Mouse (Mus musculus) heart, adult 2 months (tissue): ENCODE results near the gene Tpt1. TPM values are rescaled to one million over a fixed set of nuclear protein-coding genes. Genes with fewer than 3 reads are reported as not detected.
"Not testable (repeated sequence)": the region's sequence is repeated elsewhere in the genome, so short reads cannot be mapped to it uniquely, and the experiment has no call there.

Source experiments
- DNase-seq, 2 experiments: peaks; one replicate each; pipeline ENCODE4 v3.0.0; 2021
- H3K27ac ChIP-seq: fragments of 200-600 bp; 2 replicates; pipeline ENCODE4 v1.8.1; 2022
- H3K27me3 ChIP-seq: fragments of 200-500 bp; 2 replicates; pipeline ENCODE4 v1.6.1; 2012; ENCODE audit warnings: mild to moderate bottlenecking, low read length, inconsistent platforms, mixed read lengths; ENCODE audit not compliant: control insufficient read depth, insufficient read depth
- H3K36me3 ChIP-seq: fragments of 200-500 bp; 2 replicates; pipeline ENCODE4 v1.6.1; 2012; ENCODE audit warnings: low read length, inconsistent platforms; ENCODE audit not compliant: control insufficient read depth, insufficient read depth
- H3K4me1 ChIP-seq: fragments of 200-500 bp; 2 replicates; pipeline ENCODE4 v1.6.1; 2011; ENCODE audit warnings: low read length; ENCODE audit not compliant: control insufficient read depth, insufficient read depth
- H3K4me3 ChIP-seq: fragments of 200-600 bp; 2 replicates; pipeline ENCODE4 v1.8.1; 2022
- H3K79me2 ChIP-seq: fragments of 200-500 bp; replicated peaks from 2 replicates; pipeline ENCODE4 v1.6.1; 2012; ENCODE audit warnings: mild to moderate bottlenecking, inconsistent platforms, low read length, moderate library complexity, mixed read lengths; ENCODE audit not compliant: control insufficient read depth, insufficient read depth
- H3K9ac ChIP-seq: fragments of 200-500 bp; 2 replicates; pipeline ENCODE4 v1.6.1; 2012; ENCODE audit warnings: low read depth, mild to moderate bottlenecking, control low read depth, inconsistent platforms, low read length, mixed read lengths
- CTCF ChIP-seq: fragments of 200-600 bp; IDR thresholded peaks from 2 replicates; pipeline ENCODE4 v1.8.1; 2022; ENCODE audit warnings: antibody characterized with exemption, mild to moderate bottlenecking, moderate library complexity
- EP300 ChIP-seq: fragments of 200-500 bp; IDR thresholded peaks from 2 replicates; pipeline ENCODE4 v1.6.1; 2011; ENCODE audit warnings: low read depth, low read length, control low read depth; ENCODE audit not compliant: insufficient read depth
- POLR2A ChIP-seq: fragments of 200-500 bp; IDR thresholded peaks from 2 replicates; pipeline ENCODE4 v1.6.1; 2011; ENCODE audit warnings: mild to moderate bottlenecking, low read depth, low read length, control low read depth; ENCODE audit not compliant: insufficient read depth
- WGBS: fragments of 180-500 bp; shearing (Covaris S2); methylation state at CpG from one replicate; pipeline ENCODE4 v1.1.7; 2018; 5-methylcytosine and 5-hydroxymethylcytosine counted together
- intact Hi-C: fragments of 180-260 bp; cut with DNase I; formaldehyde crosslinking; loops from one replicate; pipeline ENCODE4 v1.15.1; 2025
- polyA plus RNA-seq: library from polyadenylated mRNA; depleted of rRNA; stranded (reverse); fragments of >200 nt; gene quantifications from 2 replicates; pipeline ENCODE4 v1.2.3, GENCODE M21; 2012
- total RNA-seq, 2 experiments: library from RNA; stranded (reverse); gene quantifications; 2 replicates each; pipeline ENCODE4 v1.2.3; 2021

The Tpt1 gene
- total and polyA plus RNA-seq, 3 experiments: 1,026 to 3,343 (median 2,957) TPM

DNA sequence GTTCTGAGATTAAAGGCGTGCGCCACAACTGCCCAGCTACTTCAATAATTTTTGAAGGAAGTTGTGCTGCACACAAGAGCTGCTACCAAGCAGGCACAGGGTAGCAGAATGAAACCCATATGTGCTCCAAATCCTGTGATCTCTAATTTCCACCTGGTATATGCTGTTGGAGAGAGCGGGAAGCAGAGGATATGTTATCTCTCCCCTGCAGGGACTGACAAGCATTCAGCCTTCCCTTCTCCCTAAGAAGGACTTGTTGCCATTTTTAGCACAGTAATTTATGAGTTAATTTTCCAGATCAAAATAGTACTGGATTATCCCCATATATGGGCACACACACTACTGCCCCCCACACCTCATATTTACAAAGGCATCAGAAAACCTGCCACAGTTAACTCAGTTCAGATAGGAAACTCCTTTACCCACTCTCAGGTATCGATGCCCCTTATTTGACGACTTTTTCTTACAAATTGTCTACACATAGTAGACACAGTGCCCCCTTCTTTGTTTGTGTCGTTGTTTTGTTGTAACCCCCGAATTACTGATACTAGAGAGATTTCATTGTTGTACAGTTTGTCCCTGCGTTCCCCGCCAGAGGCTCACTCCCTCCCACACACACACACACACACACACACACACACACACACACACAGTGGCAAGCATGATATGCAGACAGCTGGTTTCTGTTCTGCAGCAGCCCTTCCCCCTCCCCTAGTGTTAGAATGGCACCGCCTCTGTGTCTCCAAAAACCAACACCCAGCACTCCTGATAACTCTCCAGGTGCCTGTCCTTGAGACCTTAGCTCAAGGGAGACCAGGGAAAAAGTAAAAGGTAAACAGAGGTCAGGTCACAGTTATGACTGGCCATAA, 7.6 kb upstream of the Tpt1 start:
- intact Hi-C loops: no loop called here
- H3K79me2 ChIP-seq: no peaks in the 10 kb centered on the region
- H3K27ac ChIP-seq: no peak overlapping the region
- TF ChIP-seq CTCF (no peak), POLR2A (no peak), EP300 (peak; percentile 88)
- DNase-seq: peak; percentile 41 to 52
- H3K27me3 ChIP-seq: no peaks in the 10 kb centered on the region
- 0 out of 2 replicates have a peak overlapping the region, but pooled peaks have one; percentile 1 for H3K9ac ChIP-seq
- H3K36me3 ChIP-seq: no peaks in the 10 kb centered on the region
- 26% methylated on average over 10 of the region's 10 CpGs for WGBS
- H3K4me3 ChIP-seq: no peak overlapping the region
- H3K4me1 ChIP-seq: peaks cover 4% of the 10 kb centered on the region

DNA sequence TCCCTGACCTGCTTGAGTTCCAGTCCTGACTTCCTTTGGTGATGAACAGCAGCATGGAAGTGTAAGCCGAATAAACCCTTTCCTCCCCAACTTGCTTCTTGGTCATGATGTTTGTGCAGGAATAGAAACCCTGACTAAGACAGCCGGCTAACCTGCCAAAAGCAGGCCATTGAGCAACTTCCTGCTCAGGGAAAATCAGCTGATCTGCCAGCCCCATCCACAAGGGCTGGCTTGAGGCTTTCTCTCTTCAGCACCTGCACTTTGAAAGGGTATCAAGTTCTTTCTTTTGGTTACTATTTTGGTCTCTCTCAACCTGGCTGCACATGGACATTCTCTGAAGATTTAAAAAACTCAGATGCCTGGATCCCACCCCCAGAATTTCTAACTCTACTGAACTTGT, 3.1 kb upstream of the Tpt1 start:
- DNase-seq: peak in 1 of 2 experiments; percentile 47
- H3K36me3 ChIP-seq, H3K79me2 ChIP-seq, H3K27me3 ChIP-seq, H3K4me1 ChIP-seq, H3K4me3 ChIP-seq, H3K9ac ChIP-seq, intact Hi-C loops: not testable (repeated sequence)
- whole genome bisulfite sequencing: 34% methylated on average over 2 of the region's 2 CpGs
- peak overlapping the region; percentile 31; the same call in 1 of the 2 replicates for H3K27ac ChIP-seq

DNA sequence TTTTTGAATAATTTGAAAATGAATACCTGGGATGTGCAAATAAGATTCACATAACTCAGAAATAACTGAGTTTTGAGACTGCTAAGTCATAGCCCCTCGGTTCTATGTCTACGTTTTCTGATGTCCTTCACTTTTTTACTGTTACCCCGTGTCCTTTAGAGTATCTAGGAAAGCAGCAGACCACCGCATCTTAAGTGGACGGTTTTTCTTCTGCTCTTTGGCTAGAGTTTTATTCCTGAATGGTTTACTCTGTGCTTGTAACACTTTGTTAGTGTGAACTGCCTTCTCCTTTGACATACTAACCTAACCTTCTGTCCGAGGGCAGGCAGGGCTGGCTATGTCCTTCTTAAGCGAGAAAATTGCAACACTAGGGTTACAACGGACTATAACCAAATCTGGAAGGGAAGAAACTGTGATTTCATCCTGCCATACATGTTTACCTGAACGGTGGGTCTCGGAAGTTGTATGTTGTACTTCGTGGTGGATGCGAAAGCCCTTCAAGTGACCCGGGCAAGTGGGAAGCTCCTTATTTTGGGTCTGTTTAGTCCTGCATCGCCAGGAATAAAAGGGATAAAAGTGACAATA, 690 bp upstream of the Tpt1 start:
- Histone ChIP-seq H3K4me1 (peaks cover 6% of the 10 kb centered on the region), H3K79me2 (no peaks in the 10 kb centered on the region), H3K27me3 (no peaks in the 10 kb centered on the region), H3K4me3 (peak overlapping the region; percentile 70), H3K27ac (peak overlapping the region; percentile 100), H3K36me3 (peaks cover 27% of the 10 kb centered on the region), H3K9ac (peak overlapping the region; percentile 89)
- no peak for DNase-seq
- WGBS: 4% methylated on average over 14 of the region's 14 CpGs
- no peak for TF ChIP-seq POLR2A
- no peak for TF ChIP-seq EP300
- TF ChIP-seq CTCF: no peak
- intact Hi-C loops: loop anchor here (1.0 kb wide), 1 partner anchor 9 kb away; no protein-coding TSS in a partner anchor

DNA sequence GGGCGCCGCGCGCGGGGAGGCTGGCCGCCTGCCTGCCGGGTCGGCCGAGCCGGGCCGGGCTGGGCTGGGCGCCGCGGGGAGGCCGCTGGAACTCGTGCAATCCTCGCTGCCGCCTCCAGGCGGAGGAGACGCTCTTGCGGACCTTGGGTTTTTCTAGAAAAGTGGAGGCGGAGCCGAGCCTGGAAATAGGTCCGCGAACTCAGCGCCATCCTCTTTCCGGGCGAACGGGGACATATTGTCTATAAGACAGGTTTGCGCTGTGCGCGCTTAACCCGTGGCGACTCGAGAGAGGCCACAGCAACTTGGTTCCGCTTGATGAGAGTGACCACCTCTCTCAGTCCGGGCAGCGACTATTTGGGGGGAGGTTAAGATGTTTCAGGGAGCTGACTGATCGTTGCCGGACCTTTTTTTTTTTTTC, 814 bp downstream of the Tpt1 start:
- H3K27ac ChIP-seq: peak overlapping the region; percentile 100
- peaks cover 32% of the 10 kb centered on the region for H3K36me3 ChIP-seq
- H3K4me3 ChIP-seq: peak overlapping the region; percentile 70
- DNase-seq: peak; percentile 92 to 94
- under 1% methylated on average over 40 of the region's 40 CpGs for WGBS
- TF ChIP-seq CTCF (peak; percentile 77), EP300 (peak; percentile 56; the same call in 1 of the 2 replicates), POLR2A (no peak)
- no peaks in the 10 kb centered on the region for H3K79me2 ChIP-seq
- H3K4me1 ChIP-seq: peaks cover 6% of the 10 kb centered on the region
- no peaks in the 10 kb centered on the region for H3K27me3 ChIP-seq
- peak overlapping the region; percentile 94 for H3K9ac ChIP-seq
- intact Hi-C loops: loop anchor here (1.0 kb wide), 1 partner anchor 18 kb away; no protein-coding TSS in a partner anchor

DNA sequence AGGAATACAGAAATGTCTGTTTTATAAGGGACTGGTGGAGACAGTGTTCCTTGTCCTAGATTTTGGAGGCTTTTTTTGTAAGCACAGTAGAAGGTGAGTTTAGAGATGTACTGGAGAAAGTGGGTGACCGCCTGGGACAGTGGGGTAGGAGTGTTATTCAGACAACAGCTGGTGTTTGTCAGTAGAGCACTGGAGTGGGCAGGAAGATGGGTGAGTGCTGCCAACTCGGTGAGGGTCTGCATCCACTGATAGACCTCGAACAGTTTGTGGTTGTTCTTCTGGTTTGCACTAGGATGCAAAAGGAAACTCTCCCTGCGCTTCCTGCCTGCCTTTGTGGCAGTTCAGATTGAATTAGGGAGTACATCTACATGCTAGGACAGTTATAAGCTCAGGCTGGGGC, 2.8 kb downstream of the Tpt1 start:
- Histone ChIP-seq H3K4me3 (no peak overlapping the region; the same call in 1 of the 2 replicates), H3K4me1 (peaks cover 6% of the 10 kb centered on the region), H3K79me2 (no peaks in the 10 kb centered on the region), H3K36me3 (peaks cover 32% of the 10 kb centered on the region), H3K27ac (no peak overlapping the region), H3K9ac (no peak overlapping the region), H3K27me3 (no peaks in the 10 kb centered on the region)
- intact Hi-C loops: no loop called here
- 45% methylated on average over 4 of the region's 4 CpGs for WGBS
- no peak for DNase-seq
- no peak for TF ChIP-seq EP300
- no peak for TF ChIP-seq POLR2A
- TF ChIP-seq CTCF: no peak

DNA sequence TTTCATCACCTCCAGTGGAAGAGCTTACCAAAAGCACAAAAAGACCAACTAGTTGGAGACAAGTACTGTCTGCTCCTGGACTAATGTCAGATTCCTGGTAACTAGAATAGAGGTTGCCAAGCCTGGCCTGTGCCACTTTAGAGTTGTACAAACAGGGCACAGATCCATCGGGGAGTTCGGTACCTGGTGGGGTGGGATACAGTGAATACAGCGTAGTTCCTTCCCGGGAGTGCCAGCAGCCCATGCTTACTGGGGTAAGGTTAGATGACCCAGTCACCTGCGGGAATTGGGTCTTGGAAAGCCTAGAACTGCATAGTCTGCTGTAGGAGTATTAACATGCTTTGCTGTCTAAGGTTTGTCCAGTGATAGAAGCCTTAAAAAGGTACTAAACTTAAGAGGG, 3.6 kb downstream of the Tpt1 start:
- no peak overlapping the region for H3K27ac ChIP-seq
- TF ChIP-seq CTCF (no peak), EP300 (no peak), POLR2A (no peak)
- H3K79me2 ChIP-seq: no peaks in the 10 kb centered on the region
- no peak overlapping the region for H3K4me3 ChIP-seq
- H3K36me3 ChIP-seq: peaks cover 32% of the 10 kb centered on the region
- 82% methylated on average over 5 of the region's 5 CpGs for WGBS
- H3K4me1 ChIP-seq: peaks cover 6% of the 10 kb centered on the region
- no peaks in the 10 kb centered on the region for H3K27me3 ChIP-seq
- DNase-seq: no peak
- intact Hi-C loops: no loop called here
- no peak overlapping the region for H3K9ac ChIP-seq
